Mouse (Mus musculus): ENCODE results near the gene Pcca. TPM values are rescaled to one million over a fixed set of nuclear protein-coding genes. Genes with fewer than 3 reads are reported as not detected.

Gene Pcca
- polyA plus RNA-seq, 1 experiment from 2014 or later, result 36.0 TPM

- WGBS, result 99% methylated on average over 4 of the region's 4 CpGs
- Histone ChIP-seq H3K27me3 (ENCODE audit: insufficient read depth, low read length) (no peaks in the 10 kb centered on the region), H3K4me3 (replicated peaks; ENCODE audit: low read depth, low read length) (no peak overlapping the region), H3K4me1 (replicated peaks; ENCODE audit: insufficient read depth, low read length) (no peaks in the 10 kb centered on the region), H3K4me2 (ENCODE audit: low read length) (no peak overlapping the region), H3K9ac (ENCODE audit: low read depth, low read length) (no peak overlapping the region), H3K9me3 (replicated peaks; ENCODE audit: low read length) (no peaks in the 10 kb centered on the region), H3K36me3 (ENCODE audit: insufficient read depth, low read length) (no peaks in the 10 kb centered on the region), H3K27ac (no peak overlapping the region)
- DNase-seq (ENCODE audit: low spot score) (no peak), ATAC-seq (replicated peaks; ENCODE audit: low FRiP score, low read depth) (no peak)
- no peak for TF ChIP-seq CTCF (IDR thresholded peaks at IDR 0.05; ENCODE audit: low read depth)
Measured at GRCm38 (mm10) chr14:122688378-122688777, 154.3 kb downstream of the Pcca start.

- H3K4me3 ChIP-seq (replicated peaks; ENCODE audit: low read depth, low read length), result no peak overlapping the region
- no peak overlapping the region for H3K4me2 ChIP-seq (ENCODE audit: low read length)
- H3K9ac ChIP-seq (ENCODE audit: low read depth, low read length), result no peak overlapping the region
- no peak for TF ChIP-seq CTCF (IDR thresholded peaks at IDR 0.05; ENCODE audit: low read depth)
- H3K27me3 ChIP-seq (ENCODE audit: insufficient read depth, low read length), result no peaks in the 10 kb centered on the region
- ATAC-seq (replicated peaks; ENCODE audit: low FRiP score, low read depth) (no peak), DNase-seq (ENCODE audit: low spot score) (no peak)
- 67% methylated on average over 17 of the region's 17 CpGs for WGBS
- H3K36me3 ChIP-seq (ENCODE audit: insufficient read depth, low read length), result no peaks in the 10 kb centered on the region
- no peak overlapping the region for H3K27ac ChIP-seq
- H3K9me3 ChIP-seq (replicated peaks; ENCODE audit: low read length), result no peaks in the 10 kb centered on the region
- H3K4me1 ChIP-seq (replicated peaks; ENCODE audit: insufficient read depth, low read length), result no peaks in the 10 kb centered on the region
Measured at GRCm38 (mm10) chr14:122689136-122689815, 155.2 kb downstream of the Pcca start.

- Histone ChIP-seq H3K27ac (no peak overlapping the region), H3K9me3 (replicated peaks; ENCODE audit: low read length) (no peaks in the 10 kb centered on the region), H3K4me1 (replicated peaks; ENCODE audit: insufficient read depth, low read length) (no peaks in the 10 kb centered on the region), H3K4me2 (ENCODE audit: low read length) (no peak overlapping the region), H3K9ac (ENCODE audit: low read depth, low read length) (no peak overlapping the region), H3K27me3 (ENCODE audit: insufficient read depth, low read length) (no peaks in the 10 kb centered on the region), H3K36me3 (ENCODE audit: insufficient read depth, low read length) (no peaks in the 10 kb centered on the region), H3K4me3 (replicated peaks; ENCODE audit: low read depth, low read length) (no peak overlapping the region)
- no peak for TF ChIP-seq CTCF (IDR thresholded peaks at IDR 0.05; ENCODE audit: low read depth)
- ATAC-seq (replicated peaks; ENCODE audit: low FRiP score, low read depth), result no peak
- DNase-seq (ENCODE audit: low spot score), result no peak
- WGBS, result 83% methylated on average over 1 of the region's 1 CpGs
Measured at GRCm38 (mm10) chr14:122691555-122691954, 157.4 kb downstream of the Pcca start.

- ATAC-seq (replicated peaks; ENCODE audit: low FRiP score, low read depth) (no peak), DNase-seq (ENCODE audit: low spot score) (no peak)
- H3K36me3 ChIP-seq (ENCODE audit: insufficient read depth, low read length), result no peaks in the 10 kb centered on the region
- H3K9me3 ChIP-seq (replicated peaks; ENCODE audit: low read length), result no peaks in the 10 kb centered on the region
- no peak overlapping the region for H3K9ac ChIP-seq (ENCODE audit: low read depth, low read length)
- H3K27ac ChIP-seq, result no peak overlapping the region
- TF ChIP-seq CTCF (IDR thresholded peaks at IDR 0.05; ENCODE audit: low read depth), result no peak
- no peak overlapping the region for H3K4me2 ChIP-seq (ENCODE audit: low read length)
- H3K27me3 ChIP-seq (ENCODE audit: insufficient read depth, low read length), result no peaks in the 10 kb centered on the region
- no peaks in the 10 kb centered on the region for H3K4me1 ChIP-seq (replicated peaks; ENCODE audit: insufficient read depth, low read length)
- H3K4me3 ChIP-seq (replicated peaks; ENCODE audit: low read depth, low read length), result no peak overlapping the region
- 53% methylated on average over 1 of the region's 1 CpGs for WGBS
Measured at GRCm38 (mm10) chr14:122700333-122700732, 166.2 kb downstream of the Pcca start.

- no peak overlapping the region for H3K4me3 ChIP-seq (replicated peaks; ENCODE audit: low read depth, low read length)
- TF ChIP-seq CTCF (IDR thresholded peaks at IDR 0.05; ENCODE audit: low read depth), result no peak
- no peak overlapping the region for H3K4me2 ChIP-seq (ENCODE audit: low read length)
Measured at GRCm38 (mm10) chr14:122713793-122714192, 179.7 kb downstream of the Pcca start.

GRCm38 (mm10) chr14:122714911-122715310, 180.8 kb downstream of the Pcca start:
- no peak overlapping the region for H3K9ac ChIP-seq (ENCODE audit: low read depth, low read length)
- TF ChIP-seq CTCF (IDR thresholded peaks at IDR 0.05; ENCODE audit: low read depth), result no peak
- DNase-seq (ENCODE audit: low spot score) (no peak), ATAC-seq (replicated peaks; ENCODE audit: low FRiP score, low read depth) (no peak)
- H3K27me3 ChIP-seq (ENCODE audit: insufficient read depth, low read length), result no peaks in the 10 kb centered on the region
- no peak overlapping the region for H3K4me3 ChIP-seq (replicated peaks; ENCODE audit: low read depth, low read length)
- no peak overlapping the region for H3K4me2 ChIP-seq (ENCODE audit: low read length)
- H3K27ac ChIP-seq, result no peak overlapping the region
- H3K36me3 ChIP-seq (ENCODE audit: insufficient read depth, low read length), result no peaks in the 10 kb centered on the region
- no peaks in the 10 kb centered on the region for H3K4me1 ChIP-seq (replicated peaks; ENCODE audit: insufficient read depth, low read length)
- H3K9me3 ChIP-seq (replicated peaks; ENCODE audit: low read length), result no peaks in the 10 kb centered on the region
- 48% methylated on average over 1 of the region's 1 CpGs for WGBS

More at GRCm38 (mm10) chr14:122713793-122714192, 179.7 kb downstream of the Pcca start:
- Histone ChIP-seq H3K27ac (no peak overlapping the region), H3K36me3 (ENCODE audit: insufficient read depth, low read length) (no peaks in the 10 kb centered on the region), H3K9me3 (replicated peaks; ENCODE audit: low read length) (no peaks in the 10 kb centered on the region), H3K27me3 (ENCODE audit: insufficient read depth, low read length) (no peaks in the 10 kb centered on the region), H3K9ac (ENCODE audit: low read depth, low read length) (no peak overlapping the region), H3K4me1 (replicated peaks; ENCODE audit: insufficient read depth, low read length) (no peaks in the 10 kb centered on the region)
- WGBS, result 91% methylated on average over 5 of the region's 5 CpGs
- ATAC-seq (replicated peaks; ENCODE audit: low FRiP score, low read depth) (no peak), DNase-seq (ENCODE audit: low spot score) (no peak)

- no peak for TF ChIP-seq CTCF (IDR thresholded peaks at IDR 0.05; ENCODE audit: low read depth)
- DNase-seq (ENCODE audit: low spot score), result no peak
- Histone ChIP-seq H3K27me3 (ENCODE audit: insufficient read depth, low read length) (no peaks in the 10 kb centered on the region), H3K9ac (ENCODE audit: low read depth, low read length) (no peak overlapping the region), H3K9me3 (replicated peaks; ENCODE audit: low read length) (no peaks in the 10 kb centered on the region), H3K36me3 (ENCODE audit: insufficient read depth, low read length) (no peaks in the 10 kb centered on the region), H3K27ac (no peak overlapping the region), H3K4me3 (replicated peaks; ENCODE audit: low read depth, low read length) (no peak overlapping the region), H3K4me2 (ENCODE audit: low read length) (no peak overlapping the region), H3K4me1 (replicated peaks; ENCODE audit: insufficient read depth, low read length) (no peaks in the 10 kb centered on the region)
- no peak for ATAC-seq (replicated peaks; ENCODE audit: low FRiP score, low read depth)
Measured at GRCm38 (mm10) chr14:122716057-122716456, 181.9 kb downstream of the Pcca start.
